Mouse (Mus musculus): Measurements from ENCODE around the gene Nfe2.
"Not testable (repeated sequence)": the region's sequence is repeated elsewhere in the genome, so short reads cannot be mapped to it uniquely, and the experiment has no call there.

The Nfe2 gene

DNA sequence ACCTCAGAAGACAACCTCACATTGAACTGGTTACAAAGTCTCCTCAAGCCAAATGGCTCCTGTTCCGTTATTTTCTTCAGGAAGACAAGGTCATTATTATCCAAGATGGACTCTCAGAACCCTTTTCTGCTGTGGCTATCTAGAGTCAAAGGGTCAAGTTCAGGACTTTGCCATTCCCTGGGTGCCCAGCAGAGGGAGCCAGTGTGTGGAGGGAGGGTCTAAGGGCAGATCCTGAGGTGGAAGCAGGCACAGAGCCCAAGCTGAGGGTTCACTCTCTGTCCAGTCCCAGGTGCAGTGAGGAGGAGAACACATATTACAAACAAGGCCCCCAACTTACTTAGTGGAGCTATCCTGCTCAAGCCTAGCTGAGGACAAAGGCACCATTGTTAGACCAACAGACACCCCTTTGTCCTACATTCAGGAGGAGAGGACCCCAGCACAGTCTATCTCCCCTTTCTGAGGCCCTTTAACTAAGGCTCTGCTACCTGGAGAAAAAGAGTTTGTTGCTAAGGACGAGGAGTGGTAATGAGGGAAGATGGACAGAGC is 7.9 kb downstream of the Nfe2 start:
- DNase-seq (ENCODE audit: low spot score), result peak; percentile 70

DNA sequence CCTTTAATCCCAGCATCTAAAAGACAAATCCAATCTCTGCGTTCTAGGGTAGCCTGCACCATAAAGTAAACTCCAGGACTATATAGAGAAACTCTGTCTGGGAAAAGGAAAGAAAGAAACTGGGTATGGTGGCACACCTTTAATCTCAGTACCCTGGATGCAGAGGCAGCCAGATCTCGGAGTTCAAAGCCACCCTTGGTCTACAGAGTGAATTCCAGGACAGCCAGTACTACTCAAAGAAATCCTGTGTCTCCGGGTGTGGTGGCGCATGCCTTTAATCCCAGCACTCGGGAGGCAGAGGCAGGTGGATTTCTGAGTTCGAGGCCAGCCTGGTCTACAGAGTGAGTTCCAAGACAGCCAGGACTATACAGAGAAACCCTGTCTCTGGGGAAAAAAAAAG is 8.7 kb downstream of the Nfe2 start:
- DNase-seq (ENCODE audit: low spot score), result not testable (repeated sequence)

DNA sequence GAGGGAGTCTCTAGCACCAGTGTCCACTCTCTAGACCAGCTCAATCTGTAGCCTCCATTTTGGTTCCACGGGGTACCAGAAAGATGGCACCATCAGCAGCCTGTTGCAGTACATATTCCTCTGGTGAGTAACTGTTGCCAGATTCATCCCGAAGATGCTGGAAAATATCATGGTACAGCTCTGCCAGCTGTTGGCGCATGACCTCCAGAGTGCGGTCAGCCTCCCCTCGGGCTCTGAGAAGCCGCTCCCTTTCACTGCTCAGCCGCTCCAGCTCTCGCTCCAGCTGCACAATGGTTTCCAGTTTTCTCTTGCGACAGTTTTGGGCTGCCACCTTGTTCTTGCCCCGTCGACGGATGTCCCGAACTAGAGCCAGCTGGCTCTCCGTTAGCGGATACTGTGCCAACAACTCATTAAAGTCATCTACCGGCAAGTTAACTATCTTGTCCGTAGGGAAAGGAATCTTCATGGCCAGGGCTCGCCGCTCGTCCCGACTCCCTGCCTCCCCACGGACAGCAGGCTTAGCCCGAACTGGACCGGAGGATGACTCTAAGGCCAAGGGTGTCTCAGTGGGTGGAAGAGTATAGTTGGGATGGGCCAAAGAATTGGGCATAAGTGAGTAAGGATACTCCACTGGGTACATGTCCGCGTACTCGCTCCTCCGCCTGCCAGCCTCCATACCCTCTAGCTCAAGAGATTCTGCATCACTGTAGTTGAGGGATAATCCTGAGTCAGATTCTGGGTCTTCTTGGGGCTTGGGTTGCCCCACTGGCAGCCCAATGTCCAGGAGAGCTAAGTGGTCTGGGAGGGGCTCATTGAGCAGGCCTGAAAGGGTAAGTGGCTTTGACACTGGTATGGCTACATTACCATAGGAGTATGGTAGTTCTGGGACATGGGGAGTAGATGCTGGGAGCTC is 9.5 kb downstream of the Nfe2 start:
- DNase-seq (ENCODE audit: low spot score), result peak; percentile 24

DNA sequence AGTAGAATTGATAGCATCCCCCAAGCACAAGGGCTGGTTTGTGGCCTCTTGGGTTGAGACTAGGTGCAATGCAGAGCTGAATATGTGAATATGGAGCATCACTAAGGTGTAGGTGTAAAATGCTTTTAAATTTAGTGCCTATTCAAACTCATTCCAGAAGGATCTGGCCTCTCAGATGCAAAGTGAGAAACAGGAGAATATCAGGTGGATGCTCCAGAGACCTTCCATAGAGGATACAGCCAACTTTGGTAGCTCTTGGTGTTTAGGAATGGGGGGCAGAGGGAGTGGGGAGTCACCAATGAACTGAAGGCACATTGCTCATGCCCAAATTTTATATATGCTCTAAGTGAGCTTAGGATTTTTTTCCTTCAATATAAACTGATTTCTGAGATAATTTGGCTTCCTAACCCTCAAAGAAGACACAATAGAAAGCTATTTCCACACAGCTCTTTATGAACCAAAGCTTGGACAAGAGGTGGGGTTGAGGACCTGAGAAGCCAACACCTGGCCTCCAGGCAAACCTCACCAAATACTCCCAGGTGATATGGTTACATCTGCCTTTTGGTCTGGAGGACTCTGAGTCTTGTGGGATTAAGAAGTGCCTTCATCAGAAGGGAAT is 10.3 kb downstream of the Nfe2 start:
- DNase-seq (ENCODE audit: low spot score), result no peak

DNA sequence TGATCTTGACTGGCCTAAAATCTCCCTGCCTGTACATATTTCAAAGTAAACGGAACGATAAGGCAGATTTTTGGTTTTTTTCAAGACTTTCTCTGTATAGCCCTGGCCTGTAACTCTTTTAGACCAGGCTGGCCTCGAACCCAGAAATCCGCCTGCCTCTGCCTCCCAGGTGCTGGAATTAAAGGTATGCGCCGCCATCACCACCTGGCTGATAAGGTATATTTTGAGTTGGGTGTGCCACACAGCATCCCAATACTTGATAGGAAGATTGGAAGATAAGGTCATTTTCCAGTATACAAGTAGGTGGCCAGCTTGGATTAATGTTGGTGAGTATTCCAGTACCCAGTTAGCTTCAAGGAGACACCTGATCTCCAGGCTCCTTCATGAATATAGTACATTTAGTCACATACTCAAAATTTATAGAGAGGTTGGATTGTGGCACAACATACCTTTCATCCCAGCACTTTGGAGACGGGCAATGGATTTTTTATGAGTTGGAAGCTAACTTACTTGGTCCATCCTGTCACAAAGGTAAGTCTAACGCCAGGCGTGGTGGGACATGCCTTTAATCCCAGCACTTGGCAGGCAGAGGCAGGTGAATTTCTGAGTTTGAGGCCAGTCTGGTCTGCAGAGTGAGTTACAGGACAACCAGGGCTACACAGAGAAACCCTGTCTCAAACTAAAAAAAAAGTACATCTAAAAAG is 11.0 kb downstream of the Nfe2 start:
- DNase-seq (ENCODE audit: low spot score), result no peak

DNA sequence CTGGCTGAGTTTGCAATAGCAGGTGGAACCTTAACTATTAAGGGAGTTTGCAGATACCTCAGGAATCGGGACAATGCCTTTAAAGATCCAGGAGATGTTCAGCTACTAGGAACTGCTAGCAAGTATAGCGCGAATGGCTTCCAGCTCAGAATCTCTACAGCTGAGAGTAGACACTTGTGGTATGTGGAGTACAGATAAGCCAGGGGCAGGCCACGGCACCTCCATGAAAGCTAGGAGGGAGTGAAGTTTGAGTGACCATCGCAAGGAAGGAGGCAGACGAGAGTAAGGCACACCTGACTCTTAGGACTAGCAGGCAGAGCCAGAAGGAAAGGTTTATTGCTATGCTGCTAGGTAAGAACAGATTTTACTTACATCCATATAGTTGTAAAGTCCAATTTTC is 12.6 kb downstream of the Nfe2 start:
- DNase-seq (ENCODE audit: low spot score), result no peak

DNA sequence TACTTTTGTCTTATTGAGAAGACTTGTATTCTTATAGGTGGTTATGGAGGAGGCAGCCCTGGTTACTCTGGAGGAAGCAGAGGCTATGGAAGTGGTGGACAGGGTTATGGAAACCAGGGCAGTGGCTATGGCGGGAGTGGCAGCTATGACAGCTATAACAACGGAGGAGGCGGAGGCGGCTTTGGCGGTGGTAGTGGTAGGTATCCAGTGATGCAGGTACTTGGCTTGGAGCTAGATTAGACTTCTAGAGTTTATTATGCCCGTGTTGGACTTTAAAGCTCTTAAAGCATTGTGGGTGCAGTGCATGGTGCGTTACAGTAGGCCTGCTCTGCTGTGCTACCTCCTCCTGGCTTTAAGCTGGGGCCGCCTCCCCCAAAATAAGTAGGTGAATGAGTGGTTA is 15.3 kb downstream of the Nfe2 start:
- DNase-seq (ENCODE audit: low spot score), result no peak

DNA sequence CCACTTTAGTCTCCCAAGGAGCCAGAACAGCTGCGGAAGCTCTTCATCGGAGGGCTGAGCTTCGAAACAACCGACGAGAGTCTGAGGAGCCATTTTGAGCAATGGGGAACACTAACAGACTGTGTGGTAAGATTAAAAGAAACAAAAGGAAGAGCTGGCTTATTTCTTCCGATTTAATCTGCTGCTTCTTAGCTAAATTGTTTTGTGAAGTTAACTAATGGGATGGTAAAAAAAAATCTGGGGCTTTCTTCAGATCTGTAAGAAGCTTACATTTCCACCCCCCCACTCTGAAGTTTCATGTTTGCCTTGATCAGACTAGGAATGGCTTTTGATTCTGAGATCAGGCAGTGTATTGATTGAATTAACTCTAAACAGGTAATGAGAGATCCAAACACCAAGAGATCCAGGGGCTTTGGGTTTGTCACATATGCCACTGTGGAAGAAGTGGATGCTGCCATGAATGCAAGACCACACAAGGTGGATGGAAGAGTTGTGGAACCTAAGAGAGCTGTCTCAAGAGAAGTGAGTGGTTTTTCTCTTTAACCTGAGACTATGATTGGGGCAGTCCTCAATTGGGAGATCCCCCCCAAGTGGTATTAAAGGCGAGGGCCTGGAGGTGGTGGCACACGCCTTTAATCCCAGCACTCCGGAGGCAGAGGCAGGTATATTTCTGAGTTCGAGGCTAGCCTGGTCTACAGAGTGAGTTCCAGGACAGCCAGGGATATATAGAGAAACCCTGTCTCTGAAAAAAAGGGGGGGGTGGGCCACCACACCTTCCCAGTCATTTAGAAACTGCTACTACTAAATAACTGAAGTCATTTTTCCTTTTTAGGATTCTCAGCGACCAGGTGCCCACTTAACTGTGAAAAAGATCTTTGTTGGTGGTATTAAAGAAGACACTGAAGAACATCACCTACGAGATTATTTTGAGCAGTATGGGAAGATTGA is 16.9 kb downstream of the Nfe2 start:
- DNase-seq (ENCODE audit: low spot score), result not testable (repeated sequence)

DNA sequence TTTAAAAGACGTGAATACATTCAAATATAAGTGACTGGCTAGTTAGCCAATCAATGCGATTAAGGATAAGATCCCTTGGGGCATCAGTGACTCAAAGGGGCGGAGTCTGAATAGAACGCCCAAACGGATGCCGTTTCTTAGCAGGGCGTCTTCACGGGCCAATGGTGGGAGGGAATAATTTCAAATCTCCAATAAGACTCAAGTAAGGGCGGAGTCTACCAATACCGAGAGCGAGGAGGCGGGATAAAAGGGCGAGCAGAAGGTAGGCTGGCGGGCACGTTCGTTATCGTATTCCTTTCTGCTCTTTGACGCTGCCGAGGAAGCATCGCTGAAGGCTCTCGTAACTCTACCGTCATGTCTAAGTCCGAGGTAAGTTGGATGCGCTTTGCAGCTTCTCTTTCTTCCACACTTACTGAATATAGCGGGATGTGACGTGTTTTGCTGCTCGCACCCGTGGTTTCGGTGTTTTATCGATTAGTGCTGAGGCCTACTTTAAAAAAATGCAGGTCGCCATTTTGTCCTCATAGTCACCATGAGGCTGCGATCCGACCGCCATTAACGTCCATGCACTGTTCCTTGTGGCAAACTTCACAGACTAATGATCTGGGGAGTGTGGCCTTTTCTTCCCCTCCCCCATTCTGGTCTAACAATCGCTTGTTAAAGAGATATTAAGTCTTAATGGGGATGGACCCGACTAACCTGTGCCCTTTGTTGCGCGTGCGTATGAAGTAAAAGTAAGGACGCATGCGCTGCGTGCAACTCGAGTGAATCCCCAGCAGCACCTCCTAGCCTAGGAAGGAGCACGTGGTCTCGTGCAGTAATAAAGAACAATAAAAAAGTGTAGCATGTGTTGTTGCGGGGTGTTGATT is 17.8 kb downstream of the Nfe2 start, which contains the start of gene Hnrnpa1:
TSS of gene Hnrnpa1 (plus strand) at position 273 of the 869 bp plus-strand sequence.
- DNase-seq (ENCODE audit: low spot score), result peak; percentile 86

DNA sequence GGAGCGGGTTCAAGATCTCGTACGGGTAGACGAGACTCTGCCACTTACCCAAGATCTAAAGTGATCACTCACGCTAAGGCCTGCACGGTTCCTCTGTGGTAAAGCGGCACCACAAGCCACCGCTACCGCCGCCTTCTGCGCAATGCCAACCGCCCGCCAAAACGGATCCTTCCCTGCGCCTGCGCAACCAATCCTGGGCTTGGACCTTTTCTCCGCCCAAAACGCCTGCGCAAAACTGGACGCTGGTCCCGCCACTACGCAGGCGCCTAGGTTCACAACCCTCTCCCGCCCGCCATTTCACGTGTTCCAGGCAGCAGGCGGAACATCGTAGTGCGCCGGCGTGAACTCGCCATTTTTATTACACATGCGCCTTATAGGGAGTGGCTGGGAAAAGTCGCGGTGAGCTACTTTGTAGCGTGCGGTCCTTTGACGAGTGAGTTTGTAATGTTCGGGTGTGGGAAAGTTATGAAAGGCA is 18.5 kb downstream of the Nfe2 start, which contains the start of gene Cbx5:
TSS of gene Cbx5 (minus strand) at position 132 of the 475 bp plus-strand sequence.
- peak; percentile 97 for DNase-seq (ENCODE audit: low spot score)

DNA sequence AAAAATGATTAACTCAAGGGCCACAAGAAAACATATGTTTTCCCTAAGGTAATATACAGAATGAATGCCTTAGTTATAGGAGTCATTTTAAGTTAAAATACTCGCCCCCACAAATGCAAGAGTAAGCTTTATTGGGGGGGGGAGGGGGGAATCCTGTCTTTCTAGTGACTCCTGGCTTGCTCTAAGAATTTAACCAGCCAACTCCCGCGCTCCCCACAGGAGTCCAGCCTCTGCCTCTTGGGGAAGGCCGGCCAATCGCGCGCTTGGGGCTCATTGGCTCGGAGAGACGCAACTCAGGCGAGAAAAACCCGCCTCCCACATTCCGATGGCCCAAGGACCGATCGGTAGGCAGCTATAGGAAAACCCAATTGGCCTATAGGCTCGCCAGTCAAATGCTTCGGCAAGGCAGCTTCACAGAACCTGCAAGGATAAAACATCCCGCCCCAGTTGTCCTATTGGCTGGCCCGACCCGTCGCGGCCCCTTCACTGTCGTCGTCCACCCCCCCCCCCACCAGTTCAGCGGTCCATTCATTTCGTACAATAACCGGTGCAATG is 19.0 kb downstream of the Nfe2 start:
- peak; percentile 87 for DNase-seq (ENCODE audit: low spot score)

DNA sequence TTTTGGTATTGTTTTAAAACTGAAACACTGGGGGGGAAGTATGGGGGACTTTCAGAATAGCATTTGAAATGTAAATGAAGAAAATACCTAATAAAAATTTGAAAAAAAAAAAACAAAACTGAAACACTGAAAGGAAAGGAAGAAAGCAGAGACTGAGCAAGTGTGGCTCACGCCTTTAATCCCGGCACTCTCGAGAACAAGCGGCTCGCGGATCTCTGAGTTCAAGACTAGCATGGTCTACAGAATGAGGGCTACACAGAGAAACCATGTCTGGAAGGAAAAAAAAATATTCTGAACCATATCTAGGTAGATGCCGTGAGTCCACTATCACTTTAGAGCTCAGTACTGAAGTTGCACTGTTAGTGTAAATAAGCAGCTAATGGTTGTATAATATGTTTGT is 20.9 kb downstream of the Nfe2 start:
- DNase-seq (ENCODE audit: low spot score), result no peak

DNA sequence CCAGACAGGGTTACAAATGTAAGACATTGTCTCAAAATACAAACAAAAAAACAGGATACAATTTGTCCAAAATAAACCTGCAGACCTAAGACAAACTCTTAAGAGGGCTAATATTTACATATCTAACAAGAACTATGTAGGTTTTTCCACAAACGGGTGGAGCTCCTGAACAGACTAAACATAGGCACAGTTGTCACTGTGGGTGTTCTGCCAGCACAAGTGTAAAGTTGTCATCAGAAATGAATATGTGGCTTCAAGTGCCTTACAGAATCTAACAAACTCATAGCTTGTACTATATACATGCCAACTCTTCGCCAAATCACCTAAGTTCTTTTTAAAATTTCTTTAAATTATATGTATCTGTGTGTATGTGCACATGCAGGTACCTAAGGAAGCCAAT is 25.1 kb downstream of the Nfe2 start:
- DNase-seq (ENCODE audit: low spot score), result no peak

DNA sequence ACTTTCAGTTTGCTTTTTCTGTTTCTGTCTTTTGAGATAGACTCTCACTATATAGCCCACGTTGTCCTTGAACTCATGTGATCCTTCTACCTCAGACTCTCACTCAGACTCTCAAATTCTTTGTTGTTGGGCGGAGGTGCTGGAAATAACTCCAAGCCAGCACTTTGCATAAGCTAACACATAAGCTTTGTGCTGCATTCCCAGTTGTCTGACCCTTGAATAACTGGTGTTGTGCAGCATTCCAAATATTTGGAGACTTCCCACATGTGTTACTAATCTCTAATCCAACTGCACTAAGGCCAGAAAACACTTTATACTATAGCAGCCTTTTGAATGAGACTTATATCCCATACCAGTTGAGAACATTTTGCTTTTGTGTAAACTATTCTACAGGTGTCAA is 29.3 kb downstream of the Nfe2 start:
- no peak for DNase-seq (ENCODE audit: low spot score)

DNA sequence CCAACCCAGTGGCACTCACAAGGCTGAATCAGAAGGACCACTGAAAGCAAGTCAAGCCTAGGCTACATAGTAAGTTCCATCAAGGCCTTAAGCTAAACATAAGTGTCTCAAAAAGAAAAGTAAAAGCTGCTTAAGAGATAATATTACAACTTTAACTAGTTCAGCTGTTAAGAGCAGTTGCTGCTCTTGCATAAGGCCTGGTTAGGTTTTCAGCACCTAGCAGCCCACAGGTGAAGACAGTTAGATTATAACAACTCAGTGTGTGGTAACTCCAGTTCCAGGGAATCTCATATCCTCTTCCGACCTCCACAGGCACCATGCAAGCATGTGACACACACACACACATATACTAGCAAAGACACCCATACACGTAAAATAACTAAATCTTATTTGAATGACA is 30.6 kb downstream of the Nfe2 start:
- DNase-seq (ENCODE audit: low spot score), result no peak

DNA sequence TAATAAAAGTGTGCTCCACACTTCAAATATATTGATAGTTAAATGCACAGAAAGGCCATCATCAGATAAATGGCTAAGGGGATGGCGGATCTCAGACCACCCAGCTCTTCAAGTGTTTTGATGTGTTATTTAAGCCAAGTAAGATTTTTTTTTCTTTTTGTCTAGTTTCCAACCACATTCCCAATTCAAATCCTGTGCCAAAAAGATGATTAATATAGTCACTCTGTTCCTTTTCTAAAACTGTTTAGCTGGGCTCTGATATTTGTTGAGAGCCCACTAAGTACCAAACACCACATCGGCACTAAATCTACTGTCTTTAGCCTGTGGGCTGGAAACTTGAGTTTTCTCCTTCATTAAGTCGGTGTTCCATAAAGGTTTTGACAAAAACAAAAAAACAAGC is 31.2 kb downstream of the Nfe2 start:
- no peak for DNase-seq (ENCODE audit: low spot score)

DNA sequence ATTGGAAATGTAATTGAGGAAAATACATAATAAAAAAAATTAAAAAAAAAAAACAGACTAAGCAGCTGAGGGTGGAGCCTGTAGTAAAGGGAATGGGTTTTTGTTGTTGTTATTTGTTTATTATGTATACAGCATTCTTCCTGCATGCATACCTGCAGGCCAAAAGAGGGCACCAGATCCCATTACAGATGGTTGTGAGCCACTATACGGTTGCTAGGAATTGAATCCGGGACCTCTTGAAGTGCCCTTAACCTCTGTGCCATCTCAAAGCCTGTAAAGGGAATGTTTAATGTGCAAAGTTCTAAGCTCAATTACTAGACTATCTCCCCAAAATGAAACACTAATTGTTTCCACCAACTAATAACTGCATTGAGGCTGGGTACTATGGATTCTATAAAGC is 34.0 kb downstream of the Nfe2 start:
- DNase-seq (ENCODE audit: low spot score), result no peak

DNA sequence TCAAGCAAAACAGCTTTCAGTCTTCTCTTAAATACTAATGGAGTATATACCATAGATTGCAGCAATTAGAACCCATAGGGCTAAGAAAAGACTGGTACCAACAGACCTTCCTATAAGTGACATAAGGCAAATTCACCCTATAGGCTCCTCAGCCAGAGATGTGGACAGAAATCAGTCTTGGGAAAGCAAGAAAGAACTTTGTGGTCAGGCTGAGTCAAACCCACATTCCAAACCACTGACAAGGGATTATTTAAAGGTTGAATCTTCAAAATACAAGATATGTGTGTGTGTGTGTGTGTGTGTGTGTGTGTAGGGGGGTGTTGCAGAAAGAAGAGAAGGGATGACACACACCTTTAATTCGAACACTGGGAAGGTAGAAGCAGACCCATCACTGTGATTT is 36.8 kb downstream of the Nfe2 start:
- DNase-seq (ENCODE audit: low spot score), result no peak

DNA sequence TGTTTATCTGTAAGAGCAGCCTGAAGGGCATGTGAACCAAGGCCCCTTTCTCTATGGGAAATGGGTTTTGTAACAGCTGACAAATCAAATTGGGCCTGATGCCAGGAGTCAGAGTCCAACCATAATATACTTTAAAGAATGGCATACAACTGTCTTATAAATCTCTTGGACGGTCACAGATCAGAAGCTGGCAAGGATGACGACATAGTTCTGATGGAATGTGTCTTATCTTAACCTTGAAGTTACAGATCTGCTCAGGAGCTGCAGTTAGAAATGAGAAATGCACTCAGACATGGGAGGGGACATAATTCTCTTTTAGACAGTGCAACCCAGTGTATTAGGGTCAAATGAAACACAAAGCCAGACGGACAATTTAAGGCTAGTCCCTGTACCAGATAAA is 37.4 kb downstream of the Nfe2 start:
- DNase-seq (ENCODE audit: low spot score), result no peak

DNA sequence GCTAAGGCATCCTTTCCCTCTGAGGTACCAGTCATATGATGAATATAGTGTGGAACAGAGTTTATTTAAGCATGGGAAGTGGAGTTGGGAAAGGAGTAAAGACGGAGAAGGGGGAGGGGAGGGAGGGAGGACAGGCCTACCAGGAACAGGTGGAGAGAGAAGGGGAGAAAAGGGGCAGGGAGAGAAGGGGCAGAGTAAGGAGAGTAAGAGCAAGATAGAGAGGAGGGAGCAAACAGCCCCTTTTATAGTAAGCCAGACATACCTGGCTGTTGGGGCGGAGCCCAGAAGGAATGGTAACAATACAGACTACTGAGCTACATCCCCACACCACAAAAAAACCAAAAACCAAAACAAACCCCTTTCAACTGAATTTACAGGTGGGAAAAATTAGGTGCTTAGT is 42.2 kb downstream of the Nfe2 start:
- no peak for DNase-seq (ENCODE audit: low spot score)
